Mouse (Mus musculus) frontal cortex, postnatal 36 days (tissue): ENCODE data around the gene Ppp1r15a.
A peak's percentile ranks its signal among the peaks of the same experiment; 100 is the strongest.
"Not testable (repeated sequence)": the region's sequence is repeated elsewhere in the genome, so short reads cannot be mapped to it uniquely, and the experiment has no call there.

Experiments
- DNase-seq, 2 experiments: peaks; one replicate each; pipeline ENCODE4 v3.0.0; 2022; ENCODE audit warnings: low spot score in 2 of 2

The Ppp1r15a gene

GRCm38 (mm10) chr7:45519345-45520120 lies 6.5 kb downstream of the Ppp1r15a start:
- no peak for DNase-seq

GRCm38 (mm10) chr7:45518618-45519017 lies 7.5 kb downstream of the Ppp1r15a start:
- DNase-seq = no peak

- DNase-seq = not testable (repeated sequence)
These were observed 9.2 kb downstream of the Ppp1r15a start for GRCm38 (mm10) chr7:45516846-45517245.

GRCm38 (mm10) chr7:45515436-45515835 lies 10.6 kb downstream of the Ppp1r15a start:
- no peak for DNase-seq

- no peak for DNase-seq
These were observed 11.7 kb downstream of the Ppp1r15a start for GRCm38 (mm10) chr7:45514411-45514810.

- peak; percentile 88 to 92 for DNase-seq
These were observed 15.9 kb downstream of the Ppp1r15a start, which contains the start of gene Nucb1 for GRCm38 (mm10) chr7:45509912-45510787. Gene Nucb1, minus strand, starts transcription at chr7:45510406.

- no peak for DNase-seq
These were observed 16.7 kb downstream of the Ppp1r15a start for GRCm38 (mm10) chr7:45509181-45509882.

- DNase-seq = no peak
These were observed 17.5 kb downstream of the Ppp1r15a start for GRCm38 (mm10) chr7:45508561-45508960.

- no peak for DNase-seq
These were observed 18.5 kb downstream of the Ppp1r15a start for GRCm38 (mm10) chr7:45507583-45507982.

GRCm38 (mm10) chr7:45498427-45498826 lies 27.6 kb downstream of the Ppp1r15a start:
- no peak for DNase-seq

GRCm38 (mm10) chr7:45494548-45494947 lies 31.5 kb downstream of the Ppp1r15a start:
- DNase-seq = no peak

GRCm38 (mm10) chr7:45492951-45493350 lies 33.1 kb downstream of the Ppp1r15a start:
- no peak for DNase-seq

- no peak for DNase-seq
These were observed 33.7 kb downstream of the Ppp1r15a start for GRCm38 (mm10) chr7:45492225-45492844.

GRCm38 (mm10) chr7:45491264-45491663 lies 34.8 kb downstream of the Ppp1r15a start:
- DNase-seq = no peak

- DNase-seq = no peak
These were observed 35.2 kb downstream of the Ppp1r15a start for GRCm38 (mm10) chr7:45490822-45491221.

GRCm38 (mm10) chr7:45489578-45489977 lies 36.5 kb downstream of the Ppp1r15a start:
- no peak for DNase-seq

GRCm38 (mm10) chr7:45488293-45489204 lies 37.5 kb downstream of the Ppp1r15a start, which contains the start of gene Dhdh:
Gene Dhdh, minus strand, starts transcription at chr7:45488805.
- no peak for DNase-seq

GRCm38 (mm10) chr7:45487861-45488292 lies 38.2 kb downstream of the Ppp1r15a start:
- DNase-seq = no peak

GRCm38 (mm10) chr7:45486761-45487415 lies 39.2 kb downstream of the Ppp1r15a start, which contains the start of gene Gm45808:
Gene Gm45808, minus strand, starts transcription at chr7:45486811.
- DNase-seq = no peak

GRCm38 (mm10) chr7:45486158-45486557 lies 39.9 kb downstream of the Ppp1r15a start:
- DNase-seq = no peak
